Mouse (Mus musculus): ENCODE data around the gene Rps15a.

- no peak for TF ChIP-seq CTCF (IDR thresholded peaks at IDR 0.05; ENCODE audit: low read depth)
- TF ChIP-seq EP300 (IDR thresholded peaks at IDR 0.05; ENCODE audit: low read depth) = no peak
Measured at GRCm38 (mm10) chr7:118160121-118160520, 44.1 kb upstream of the Rps15a start.
